Comparison of ENCODE assay signal across 9 mouse cellular contexts in genomic region chr3:133338851-133339356, GRCm38 (mm10). TPM values are rescaled to one million over a fixed set of nuclear protein-coding genes. Genes with fewer than 3 reads are reported as not detected.
A peak's percentile ranks its signal among the peaks of the same experiment; 100 is the strongest.
DNase-seq lines count a peak whose midpoint lies in the region; ATAC-seq and TF ChIP-seq lines count a peak whose summit lies in the region.
"Had no signal": no experiment of that assay in that cellular context is flagged by ENCODE, and none has a peak within 500 bp of the region (broad histone marks: within the 10 kb centered on the region; RNA-seq: fewer than 3 reads in every experiment).

No protein-coding gene starts in this region.

- H3K4me2 ChIP-seq in lung, embryonic 14.5 days = no peak overlapping the region

- no peaks in the 10 kb centered on the region; the same call in 1 of the 2 replicates for H3K36me3 ChIP-seq in lung, embryonic 14.5 days (ENCODE audit: insufficient read depth)

- TF ChIP-seq CTCF in lung, embryonic 14.5 days (IDR thresholded peaks at IDR 0.05; ENCODE audit: low read depth) = no peak

- peak overlapping the region; percentile 46; the same call in 1 of the 2 replicates for H3K27ac ChIP-seq in lung, embryonic 14.5 days (ENCODE audit: low read depth)

- H3K9me3 ChIP-seq in lung, embryonic 14.5 days (ENCODE audit: low read depth, low read length) = no peaks in the 10 kb centered on the region

- H3K4me1 ChIP-seq in lung, embryonic 14.5 days (ENCODE audit: insufficient read depth) = no peaks in the 10 kb centered on the region

- no peak for ATAC-seq in lung, embryonic 14.5 days (ENCODE audit: insufficient read depth)
- ATAC-seq: Patski had no signal

- no peak overlapping the region for H3K9ac ChIP-seq in lung, embryonic 14.5 days

- no peaks in the 10 kb centered on the region for H3K27me3 ChIP-seq in lung, embryonic 14.5 days (ENCODE audit: insufficient read depth, low read length)
- H3K27me3 ChIP-seq: Patski had no signal

- no peak for DNase-seq in lung, embryonic 14.5 days
- DNase-seq in lung, adult 18-20 months = no peak
- DNase-seq in frontal cortex, postnatal 10 days (ENCODE audit: low spot score in 2 of 2) = peak; percentile 29 to 39
- peak; percentile 70 to 84 for DNase-seq in layer of hippocampus, adult 18-20 months (ENCODE audit: low spot score in 2 of 2)
- peak; percentile 44 for DNase-seq in retina, embryonic 14.5 days (ENCODE audit: low spot score)
- DNase-seq in adrenal gland, postnatal 36 days = no peak
- no peak for DNase-seq in kidney, adult 8-10 months
- DNase-seq in lung, postnatal 4 days = no peak

- 37% methylated on average over 9 of the region's 9 CpGs for WGBS in lung, embryonic 14.5 days

- H3K4me3 ChIP-seq in lung, embryonic 14.5 days (ENCODE audit: low read depth, low read length) = no peak overlapping the region

RNA-seq across cellular contexts. Expression of gene Ppa2, which starts 29.0 kb away (rescaled TPM):
- 109 TPM in 2 replicates for polyA plus RNA-seq in lung, embryonic 14.5 days (2014; fragmentation: Nextera tagmentation; extraction: Ambion mirVana)
- 10 to 100 TPM; 45.8 to 55.9 TPM for total RNA-seq in layer of hippocampus, adult 18-20 months (2021)
- 10 to 100 TPM; 54.9 to 56.3 TPM for total RNA-seq in adrenal gland, postnatal 36 days (2021)

Comparison
In these comparisons a context has a peak if more than half of its experiments do, and no peak if none do; other contexts are left out.
1. DNase-seq: peak in frontal cortex, postnatal 10 days (2 of 2), layer of hippocampus, adult 18-20 months (2 of 2) and retina, embryonic 14.5 days (single experiment); none in lung, embryonic 14.5 days (single experiment), lung, adult 18-20 months (0 of 2), adrenal gland, postnatal 36 days (0 of 2), kidney, adult 8-10 months (0 of 2) and lung, postnatal 4 days (0 of 2).